Mouse (Mus musculus) kidney, adult 2 months (tissue): Measurements from ENCODE around the gene Mast3.

Experiments used
- CTCF ChIP-seq: fragments of 200-500 bp; conservative IDR thresholded peaks from 2 replicates; pipeline ENCODE4 v1.5.1; 2011; ENCODE audit warnings: low read depth, mild to moderate bottlenecking, control low read depth, low read length, moderate library complexity, mixed read lengths; ENCODE audit not compliant: insufficient read depth, insufficient read length
- POLR2A ChIP-seq: fragments of 200-500 bp; IDR thresholded peaks from one replicate; pipeline ENCODE4 v1.6.1; 2011; ENCODE audit warnings: low read depth, low read length, control low read depth

- no peak for TF ChIP-seq POLR2A
- no peak for TF ChIP-seq CTCF
Measured at GRCm38 (mm10) chr8:70765838-70766570, 38.9 kb downstream of the Mast3 start.
